ENCODE assay signal across 25 mouse cellular contexts in genomic region chr12:75730458-75730857, GRCm38 (mm10). TPM values are rescaled to one million over a fixed set of nuclear protein-coding genes. Genes with fewer than 3 reads are reported as not detected.
DNase-seq lines count a peak whose midpoint lies in the region; ATAC-seq lines count a peak whose summit lies in the region.
"Had no signal": no experiment of that assay in that cellular context is flagged by ENCODE, and none has a peak within 500 bp of the region (broad histone marks: within the 10 kb centered on the region; RNA-seq: fewer than 3 reads in every experiment).

No protein-coding gene starts in this region.

- no peak for ATAC-seq in heart, embryonic 16.5 days (replicated peaks; ENCODE audit: extremely low read depth, insufficient read depth, low FRiP score)
- ATAC-seq in hindbrain, embryonic 16.5 days = no peak
- ATAC-seq: activated CD4-positive, CD25-positive, alpha-beta regulatory T cell, adult 4 months; forebrain, embryonic 13.5 days; intestine, postnatal 0 days; midbrain, embryonic 13.5 days had no signal

- no peak overlapping the region for H3K4me3 ChIP-seq in heart, embryonic 16.5 days (ENCODE audit: low read length)
- no peak overlapping the region for H3K4me3 ChIP-seq in hindbrain, embryonic 16.5 days (ENCODE audit: low read length)
- H3K4me3 ChIP-seq: embryonic facial prominence, embryonic 13.5 days; forebrain, embryonic 13.5 days; gastrocnemius, adult 2 months; heart, embryonic 15.5 days; left cerebral cortex, adult 2 months; lung, embryonic 15.5 days; megakaryocyte, embryonic 14.5 days; midbrain, embryonic 13.5 days had no signal

- H3K4me1 ChIP-seq in heart, embryonic 16.5 days (ENCODE audit: control insufficient read depth, insufficient read depth, low read length) = peaks cover 7% of the 10 kb centered on the region; the same call in 1 of the 2 replicates
- peaks cover 12% of the 10 kb centered on the region for H3K4me1 ChIP-seq in hindbrain, embryonic 16.5 days (ENCODE audit: control insufficient read depth, insufficient read depth, low read depth, low read length)

- no peaks in the 10 kb centered on the region for H3K9me3 ChIP-seq in heart, embryonic 16.5 days (replicated peaks; ENCODE audit: control insufficient read depth, low read length)
- no peaks in the 10 kb centered on the region for H3K9me3 ChIP-seq in hindbrain, embryonic 16.5 days (ENCODE audit: control insufficient read depth, low read length)
- H3K9me3 ChIP-seq: embryonic facial prominence, embryonic 13.5 days; forebrain, embryonic 13.5 days; heart, embryonic 15.5 days; lung, embryonic 15.5 days; megakaryocyte, embryonic 14.5 days; midbrain, embryonic 13.5 days had no signal

- no peak overlapping the region for H3K4me2 ChIP-seq in heart, embryonic 16.5 days (ENCODE audit: low read depth, low read length)
- no peak overlapping the region for H3K4me2 ChIP-seq in hindbrain, embryonic 16.5 days (ENCODE audit: low read length)
- H3K4me2 ChIP-seq: embryonic facial prominence, embryonic 13.5 days; forebrain, embryonic 13.5 days; heart, embryonic 15.5 days; lung, embryonic 15.5 days; midbrain, embryonic 13.5 days had no signal

- WGBS in heart, embryonic 16.5 days = 67% methylated on average over 4 of the region's 4 CpGs
- WGBS in hindbrain, embryonic 16.5 days = 75% methylated on average over 4 of the region's 4 CpGs

- H3K9ac ChIP-seq in heart, embryonic 16.5 days (ENCODE audit: low read length) = no peak overlapping the region
- H3K9ac ChIP-seq in hindbrain, embryonic 16.5 days (ENCODE audit: low read depth, low read length) = no peak overlapping the region
- H3K9ac ChIP-seq: embryonic facial prominence, embryonic 13.5 days; forebrain, embryonic 13.5 days; heart, embryonic 15.5 days; liver, embryonic 14.5 days; lung, embryonic 15.5 days; midbrain, embryonic 13.5 days had no signal

- H3K27me3 ChIP-seq in heart, embryonic 16.5 days (ENCODE audit: control insufficient read depth, insufficient read depth, low read length) = no peaks in the 10 kb centered on the region
- H3K27me3 ChIP-seq in hindbrain, embryonic 16.5 days (replicated peaks; ENCODE audit: control insufficient read depth, insufficient read depth, low read length) = no peaks in the 10 kb centered on the region
- H3K27me3 ChIP-seq: embryonic facial prominence, embryonic 13.5 days; forebrain, embryonic 13.5 days; heart, embryonic 15.5 days; lung, embryonic 15.5 days; megakaryocyte, embryonic 14.5 days had no signal

- peaks cover 6% of the 10 kb centered on the region for H3K36me3 ChIP-seq in heart, embryonic 16.5 days (ENCODE audit: control insufficient read depth, insufficient read depth)
- no peaks in the 10 kb centered on the region for H3K36me3 ChIP-seq in hindbrain, embryonic 16.5 days (ENCODE audit: control insufficient read depth, insufficient read depth, low read length)

- H3K27ac ChIP-seq in heart, embryonic 16.5 days (ENCODE audit: low read length) = peak overlapping the region; percentile 21; the same call in 1 of the 2 replicates
- no peak overlapping the region for H3K27ac ChIP-seq in hindbrain, embryonic 16.5 days (ENCODE audit: low read depth, low read length)
- H3K27ac ChIP-seq: embryonic facial prominence, embryonic 13.5 days; forebrain, embryonic 13.5 days; gastrocnemius, adult 2 months; heart, embryonic 15.5 days; left cerebral cortex, adult 2 months; liver, embryonic 14.5 days; lung, embryonic 15.5 days; midbrain, embryonic 13.5 days; stomach, postnatal 0 days had no signal

- DNase-seq in cerebellum, postnatal 25 days = peak; percentile 22 to 50
- no peak for DNase-seq in cerebellum, postnatal 4 days (ENCODE audit: low spot score in 2 of 2)
- DNase-seq in heart, postnatal 4 days = no peak
- DNase-seq in kidney, postnatal 36 days = peak; percentile 47 to 68
- DNase-seq in kidney, postnatal 4 days = no peak
- DNase-seq: adrenal gland, postnatal 25 days; cerebellum, adult 8-10 months; gastrocnemius, adult 2 months; heart, adult 11 months; lung, postnatal 36 days; thymus, adult 2 months; thymus, postnatal 4 days had no signal

RNA-seq across cellular contexts. Expression of gene Sgpp1, which starts 5.1 kb away (rescaled TPM):
- polyA plus RNA-seq in heart, embryonic 16.5 days (2015; fragmentation: Nextera tagmentation; extraction: Ambion mirVana) = 13.2 and 15.9 TPM in 2 replicates
- 10 to 100 TPM; 18.3 to 20.0 TPM for total RNA-seq in heart, postnatal 4 days (2021)
- 12.2 and 12.4 TPM in 2 replicates for polyA plus RNA-seq in hindbrain, embryonic 16.5 days (2015; fragmentation: Nextera tagmentation; extraction: Ambion mirVana)

Comparison
In these comparisons a context has a peak if more than half of its experiments do, and no peak if none do; other contexts are left out.
1. DNase-seq: peak in cerebellum, postnatal 25 days (2 of 2) and kidney, postnatal 36 days (2 of 2); none in cerebellum, postnatal 4 days (0 of 2), heart, postnatal 4 days (single experiment) and kidney, postnatal 4 days (0 of 2).